Mouse (Mus musculus) megakaryocyte, embryonic 14.5 days (primary cell): ENCODE results near the gene Ppp1r36. TPM values are rescaled to one million over a fixed set of nuclear protein-coding genes. Genes with fewer than 3 reads are reported as not detected.

ENCODE experiments used
- H3K27me3 ChIP-seq: replicated peaks from 2 replicates; pipeline ENCODE3; 2012; ENCODE audit warnings: inconsistent platforms
- H3K36me3 ChIP-seq: replicated peaks from 2 replicates; pipeline ENCODE3; 2012; ENCODE audit warnings: low read length, inconsistent platforms, mixed read lengths
- H3K4me1 ChIP-seq: 2 replicates; pipeline ENCODE4 v1.6.1; 2012; ENCODE audit warnings: inconsistent platforms
- H3K4me3 ChIP-seq: replicated peaks from 2 replicates; pipeline ENCODE3; 2012; ENCODE audit warnings: moderate library complexity, mild to moderate bottlenecking, inconsistent platforms
- H3K9me3 ChIP-seq: 2 replicates; pipeline ENCODE4 v1.6.1; 2012; ENCODE audit warnings: inconsistent platforms
- FLI1 ChIP-seq: IDR thresholded peaks from 2 replicates; pipeline ENCODE4 v1.6.1; 2012; ENCODE audit warnings: low read length, inconsistent platforms, mixed read lengths
- GATA1 ChIP-seq: IDR thresholded peaks from 3 replicates; pipeline ENCODE4 v1.6.1; 2012; ENCODE audit warnings: mixed read lengths, low read length, inconsistent platforms, borderline replicate concordance
- polyA plus RNA-seq: library from polyadenylated mRNA; stranded (reverse); fragments of >175 nt; gene quantifications from 2 replicates; pipeline ENCODE4 v1.2.3, GENCODE M21; 2012; ENCODE audit warnings: low replicate concordance; ENCODE audit not compliant: insufficient read depth

Gene Ppp1r36
- polyA plus RNA-seq, 1 experiment: not detected

DNA sequence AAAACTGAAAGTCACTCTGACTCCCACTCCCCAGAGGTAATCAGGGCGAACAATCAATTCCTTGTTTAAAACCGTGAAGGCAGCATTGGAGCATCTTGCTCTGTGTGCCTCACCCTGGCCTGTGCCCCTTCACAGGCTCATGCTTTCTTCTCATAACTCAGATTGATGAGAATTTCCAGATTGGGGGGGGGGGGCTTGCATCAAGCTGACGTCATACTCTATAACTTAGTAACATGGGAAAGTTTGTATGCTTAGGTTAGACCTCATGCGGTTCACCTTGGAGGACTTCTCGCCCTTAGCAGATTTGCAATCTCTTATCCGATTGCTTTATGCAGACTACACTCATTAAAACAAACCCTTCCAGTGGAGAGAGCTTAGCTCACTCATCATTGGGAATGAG lies 43.3 kb upstream of the Ppp1r36 start:
- H3K4me3 ChIP-seq: no peak overlapping the region
- H3K4me1 ChIP-seq: peaks cover 70% of the 10 kb centered on the region
- H3K36me3 ChIP-seq: peaks cover 14% of the 10 kb centered on the region
- no peaks in the 10 kb centered on the region for H3K9me3 ChIP-seq
- TF ChIP-seq FLI1 (no peak), GATA1 (no peak)
- no peaks in the 10 kb centered on the region for H3K27me3 ChIP-seq

GRCm38 (mm10) chr12:76374911-76375310 lies 42.4 kb upstream of the Ppp1r36 start:
- TF ChIP-seq GATA1 (no peak), FLI1 (no peak)
- H3K4me3 ChIP-seq: no peak overlapping the region
- H3K4me1 ChIP-seq: peaks cover 77% of the 10 kb centered on the region
- H3K27me3 ChIP-seq: no peaks in the 10 kb centered on the region
- no peaks in the 10 kb centered on the region for H3K9me3 ChIP-seq
- H3K36me3 ChIP-seq: peaks cover 21% of the 10 kb centered on the region

DNA sequence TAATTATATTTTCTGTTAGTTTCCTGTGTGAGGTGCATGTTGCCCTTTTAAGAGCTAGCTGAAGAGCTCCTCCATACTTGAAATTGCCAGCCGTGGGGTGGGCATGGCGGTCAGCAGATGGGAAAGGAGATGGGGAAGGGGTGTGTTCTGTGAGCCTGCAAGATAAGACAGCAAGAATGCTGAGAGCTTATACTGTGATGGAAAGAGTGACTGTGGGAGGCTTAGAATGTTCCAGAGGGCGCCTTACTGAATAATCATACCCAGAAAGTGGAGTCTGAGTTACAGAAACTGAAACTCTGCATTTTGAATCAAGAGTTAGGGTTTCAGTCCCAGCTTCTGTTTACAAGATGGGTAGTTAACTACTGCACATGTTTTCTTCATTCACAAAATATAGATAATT lies 41.8 kb upstream of the Ppp1r36 start:
- H3K36me3 ChIP-seq: peaks cover 27% of the 10 kb centered on the region
- no peaks in the 10 kb centered on the region for H3K27me3 ChIP-seq
- no peaks in the 10 kb centered on the region for H3K9me3 ChIP-seq
- TF ChIP-seq FLI1 (no peak), GATA1 (no peak)
- peak overlapping the region; percentile 76 for H3K4me3 ChIP-seq
- H3K4me1 ChIP-seq: peaks cover 83% of the 10 kb centered on the region

DNA sequence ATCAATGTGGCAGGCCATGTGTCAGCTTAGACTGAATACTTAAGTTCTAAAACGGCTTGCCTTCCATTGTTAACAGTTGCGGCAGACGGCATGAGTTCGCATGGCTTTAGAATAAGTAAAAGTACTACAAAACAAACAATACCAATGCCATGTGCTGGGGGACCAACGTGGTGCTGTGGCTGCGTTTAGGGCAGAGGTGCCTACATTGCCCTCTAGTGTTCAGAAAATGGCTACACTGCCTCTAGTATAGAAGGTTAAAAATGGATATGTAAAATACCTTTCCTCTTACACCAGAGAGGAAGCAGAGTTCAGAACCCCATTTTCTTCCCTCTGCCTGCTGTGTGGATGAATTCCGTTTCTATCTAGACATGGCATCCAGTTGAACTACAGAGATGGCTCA lies 40.7 kb upstream of the Ppp1r36 start:
- H3K9me3 ChIP-seq: no peaks in the 10 kb centered on the region
- TF ChIP-seq FLI1 (no peak), GATA1 (no peak)
- H3K4me1 ChIP-seq: peaks cover 86% of the 10 kb centered on the region
- H3K36me3 ChIP-seq: peaks cover 35% of the 10 kb centered on the region
- H3K4me3 ChIP-seq: peak overlapping the region; percentile 79
- H3K27me3 ChIP-seq: no peaks in the 10 kb centered on the region

- TF ChIP-seq GATA1 (no peak), FLI1 (no peak)
- no peaks in the 10 kb centered on the region for H3K9me3 ChIP-seq
- H3K27me3 ChIP-seq: no peaks in the 10 kb centered on the region
- peaks cover 39% of the 10 kb centered on the region for H3K36me3 ChIP-seq
- peak overlapping the region; percentile 12 for H3K4me3 ChIP-seq
- peaks cover 84% of the 10 kb centered on the region for H3K4me1 ChIP-seq
Observed at GRCm38 (mm10) chr12:76377059-76377458, 40.3 kb upstream of the Ppp1r36 start.

GRCm38 (mm10) chr12:76377726-76378125 lies 39.6 kb upstream of the Ppp1r36 start:
- Histone ChIP-seq H3K36me3 (peaks cover 39% of the 10 kb centered on the region), H3K4me3 (peak overlapping the region; percentile 62), H3K9me3 (no peaks in the 10 kb centered on the region), H3K4me1 (peaks cover 77% of the 10 kb centered on the region), H3K27me3 (no peaks in the 10 kb centered on the region)
- TF ChIP-seq FLI1 (no peak), GATA1 (no peak)

DNA sequence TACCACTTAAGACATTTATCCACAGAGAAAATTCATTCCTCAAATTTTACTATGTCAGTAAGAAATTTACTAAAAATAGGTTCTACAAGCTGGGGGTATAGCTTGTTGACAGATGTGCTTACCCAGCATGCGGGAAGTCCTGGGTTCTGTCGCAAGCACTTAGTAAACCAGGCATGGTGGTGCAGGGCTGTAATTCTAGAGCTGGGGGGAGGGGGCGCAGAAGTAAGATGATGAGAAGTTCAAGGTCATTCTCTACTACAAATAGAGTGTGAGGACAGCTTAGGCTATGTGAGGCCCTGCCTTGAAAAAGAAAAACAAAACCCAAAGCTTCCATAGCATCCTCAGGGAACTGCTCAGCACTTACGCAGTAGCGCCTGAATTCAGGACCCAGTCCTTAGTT lies 38.8 kb upstream of the Ppp1r36 start:
- no peak overlapping the region for H3K4me3 ChIP-seq
- H3K27me3 ChIP-seq: no peaks in the 10 kb centered on the region
- H3K9me3 ChIP-seq: no peaks in the 10 kb centered on the region
- peaks cover 44% of the 10 kb centered on the region for H3K36me3 ChIP-seq
- TF ChIP-seq FLI1: no peak
- TF ChIP-seq GATA1: no peak
- peaks cover 71% of the 10 kb centered on the region for H3K4me1 ChIP-seq

GRCm38 (mm10) chr12:76380151-76380550 lies 37.2 kb upstream of the Ppp1r36 start:
- Histone ChIP-seq H3K4me3 (no peak overlapping the region), H3K4me1 (peaks cover 62% of the 10 kb centered on the region), H3K9me3 (no peaks in the 10 kb centered on the region), H3K27me3 (no peaks in the 10 kb centered on the region), H3K36me3 (peaks cover 55% of the 10 kb centered on the region)
- TF ChIP-seq GATA1: no peak
- no peak for TF ChIP-seq FLI1

GRCm38 (mm10) chr12:76385342-76385741 lies 32.0 kb upstream of the Ppp1r36 start:
- TF ChIP-seq GATA1 (no peak), FLI1 (no peak)
- Histone ChIP-seq H3K27me3 (no peaks in the 10 kb centered on the region), H3K4me3 (no peak overlapping the region), H3K36me3 (peaks cover 76% of the 10 kb centered on the region), H3K4me1 (peaks cover 43% of the 10 kb centered on the region), H3K9me3 (no peaks in the 10 kb centered on the region)

GRCm38 (mm10) chr12:76388794-76389193 lies 28.5 kb upstream of the Ppp1r36 start:
- H3K4me1 ChIP-seq: peaks cover 55% of the 10 kb centered on the region

DNA sequence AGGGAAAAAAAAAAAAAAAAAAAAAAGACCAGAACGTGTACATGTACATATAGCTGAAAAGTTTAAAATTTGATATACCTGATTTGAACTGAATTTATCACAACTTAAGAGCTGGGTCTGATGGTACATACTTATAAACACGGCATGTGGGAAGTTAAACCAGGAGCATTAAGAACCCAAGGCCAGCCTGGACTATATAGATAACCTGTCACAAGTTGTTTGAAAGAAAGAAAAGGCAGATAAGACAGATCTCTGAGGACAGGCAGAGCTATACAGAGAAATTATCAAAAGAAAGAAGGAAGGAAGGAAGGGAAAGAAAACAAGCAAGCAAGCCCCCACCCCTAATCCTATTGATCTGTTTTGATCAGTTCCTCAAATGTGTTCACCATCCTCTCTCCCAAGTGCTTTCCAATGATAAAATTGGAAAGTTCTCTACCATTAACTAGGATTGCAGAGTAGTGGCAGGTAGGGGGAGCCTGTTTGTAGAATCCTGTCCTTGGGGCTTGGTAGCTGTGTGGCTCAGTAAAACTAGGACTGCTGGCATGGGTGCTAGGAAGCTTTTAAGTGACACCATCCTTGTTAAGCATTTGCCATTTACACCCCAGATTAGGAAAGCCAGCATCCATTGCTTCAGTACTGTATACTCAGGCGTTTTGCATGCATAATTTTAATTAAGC lies 25.6 kb upstream of the Ppp1r36 start:
- TF ChIP-seq FLI1 (no peak), GATA1 (no peak)
- H3K27me3 ChIP-seq: no peaks in the 10 kb centered on the region
- H3K9me3 ChIP-seq: no peaks in the 10 kb centered on the region
- peaks cover 37% of the 10 kb centered on the region for H3K4me1 ChIP-seq
- H3K36me3 ChIP-seq: peaks cover 55% of the 10 kb centered on the region
- H3K4me3 ChIP-seq: no peak overlapping the region

More at GRCm38 (mm10) chr12:76388794-76389193, 28.5 kb upstream of the Ppp1r36 start:
- peaks cover 73% of the 10 kb centered on the region for H3K36me3 ChIP-seq
- H3K9me3 ChIP-seq: no peaks in the 10 kb centered on the region
- H3K4me3 ChIP-seq: peak overlapping the region; percentile 48
- no peak for TF ChIP-seq GATA1
- TF ChIP-seq FLI1: no peak
- no peaks in the 10 kb centered on the region for H3K27me3 ChIP-seq
